Comparison of ENCODE assay signal across 8 mouse cellular contexts in genomic region chr17:4996814-4997549, GRCm38 (mm10). TPM values are rescaled to one million over a fixed set of nuclear protein-coding genes. Genes with fewer than 3 reads are reported as not detected.
DNase-seq lines count a peak whose midpoint lies in the region; ATAC-seq lines count a peak whose summit lies in the region.

No protein-coding gene starts in this region.

- WGBS in embryonic facial prominence, embryonic 13.5 days, result under 1% methylated on average over 20 of the region's 20 CpGs
- WGBS in hindbrain, embryonic 15.5 days, result 0% methylated on average over 20 of the region's 20 CpGs
- WGBS in liver, embryonic 13.5 days (ENCODE audit: insufficient replicate concordance), result under 1% methylated on average over 20 of the region's 20 CpGs
- WGBS in neural tube, embryonic 12.5 days, result under 1% methylated on average over 20 of the region's 20 CpGs

- H3K4me1 ChIP-seq in embryonic facial prominence, embryonic 13.5 days, result peaks cover 24% of the 10 kb centered on the region
- H3K4me1 ChIP-seq in hindbrain, embryonic 15.5 days (replicated peaks), result peaks cover 45% of the 10 kb centered on the region
- H3K4me1 ChIP-seq in liver, embryonic 13.5 days (replicated peaks), result peaks cover 47% of the 10 kb centered on the region
- H3K4me1 ChIP-seq in neural tube, embryonic 12.5 days, result peaks cover 27% of the 10 kb centered on the region

- H3K4me3 ChIP-seq in embryonic facial prominence, embryonic 13.5 days, result peak overlapping the region; percentile 94
- peak overlapping the region; percentile 95 for H3K4me3 ChIP-seq in hindbrain, embryonic 15.5 days
- H3K4me3 ChIP-seq in liver, embryonic 13.5 days (replicated peaks), result peak overlapping the region; percentile 95
- peak overlapping the region; percentile 90 for H3K4me3 ChIP-seq in neural tube, embryonic 12.5 days

- DNase-seq in layer of hippocampus, adult 11-12 months (ENCODE audit: low spot score), result peak; percentile 55
- DNase-seq in layer of hippocampus, postnatal 25 days (ENCODE audit: extremely low spot score in 1 of 2, low spot score in 1 of 2), result no peak
- peak; percentile 69 for DNase-seq in MN1 (ENCODE audit: low spot score)
- DNase-seq in liver, embryonic 13.5 days, result peak; percentile 27
- DNase-seq in gastrocnemius, postnatal 10 days, result no peak

- H3K27ac ChIP-seq in embryonic facial prominence, embryonic 13.5 days, result peak overlapping the region; percentile 100
- H3K27ac ChIP-seq in hindbrain, embryonic 15.5 days (replicated peaks), result peak overlapping the region; percentile 100
- H3K27ac ChIP-seq in liver, embryonic 13.5 days, result peak overlapping the region; percentile 96
- peak overlapping the region; percentile 100 for H3K27ac ChIP-seq in neural tube, embryonic 12.5 days

- peak overlapping the region; percentile 100 for H3K9ac ChIP-seq in embryonic facial prominence, embryonic 13.5 days
- H3K9ac ChIP-seq in hindbrain, embryonic 15.5 days, result peak overlapping the region; percentile 91
- H3K9ac ChIP-seq in liver, embryonic 13.5 days, result peak overlapping the region; percentile 98
- H3K9ac ChIP-seq in neural tube, embryonic 12.5 days, result peak overlapping the region; percentile 100

- H3K9me3 ChIP-seq in embryonic facial prominence, embryonic 13.5 days, result no peaks in the 10 kb centered on the region
- H3K9me3 ChIP-seq in hindbrain, embryonic 15.5 days, result no peaks in the 10 kb centered on the region
- no peaks in the 10 kb centered on the region for H3K9me3 ChIP-seq in liver, embryonic 13.5 days (replicated peaks)
- no peaks in the 10 kb centered on the region for H3K9me3 ChIP-seq in neural tube, embryonic 12.5 days

- no peaks in the 10 kb centered on the region for H3K36me3 ChIP-seq in embryonic facial prominence, embryonic 13.5 days
- H3K36me3 ChIP-seq in hindbrain, embryonic 15.5 days, result no peaks in the 10 kb centered on the region
- no peaks in the 10 kb centered on the region for H3K36me3 ChIP-seq in liver, embryonic 13.5 days
- no peaks in the 10 kb centered on the region for H3K36me3 ChIP-seq in neural tube, embryonic 12.5 days

- peak overlapping the region; percentile 75 for H3K4me2 ChIP-seq in embryonic facial prominence, embryonic 13.5 days
- H3K4me2 ChIP-seq in hindbrain, embryonic 15.5 days, result peak overlapping the region; percentile 65
- peak overlapping the region; percentile 86 for H3K4me2 ChIP-seq in liver, embryonic 13.5 days
- H3K4me2 ChIP-seq in neural tube, embryonic 12.5 days (replicated peaks), result peak overlapping the region; percentile 79

- no peak for ATAC-seq in embryonic facial prominence, embryonic 13.5 days (ENCODE audit: insufficient number of reproducible peaks, insufficient read depth, low FRiP score, low TSS enrichment, low read depth)
- no peak for ATAC-seq in hindbrain, embryonic 15.5 days (ENCODE audit: low FRiP score, low read depth)
- no peak for ATAC-seq in liver, embryonic 13.5 days (ENCODE audit: low read depth)
- ATAC-seq in neural tube, embryonic 12.5 days (ENCODE audit: low FRiP score, low read depth), result no peak

- no peaks in the 10 kb centered on the region for H3K27me3 ChIP-seq in embryonic facial prominence, embryonic 13.5 days
- no peaks in the 10 kb centered on the region for H3K27me3 ChIP-seq in hindbrain, embryonic 15.5 days
- no peaks in the 10 kb centered on the region for H3K27me3 ChIP-seq in liver, embryonic 13.5 days
- H3K27me3 ChIP-seq in neural tube, embryonic 12.5 days (replicated peaks), result no peaks in the 10 kb centered on the region

RNA-seq across cellular contexts. Expression of gene Arid1b, which starts 2.9 kb away (rescaled TPM):
- 100 to 1,000 TPM in 1 of 2 experiments, 10 to 100 TPM in 1; 86.8 to 102 TPM for total RNA-seq in layer of hippocampus, postnatal 25 days (2021)
- 13.0 and 14.1 TPM in 2 replicates for polyA plus RNA-seq in embryonic facial prominence, embryonic 13.5 days (2015; fragmentation: Nextera tagmentation; extraction: Ambion mirVana)
- polyA plus RNA-seq in hindbrain, embryonic 15.5 days (2015; fragmentation: Nextera tagmentation; extraction: Ambion mirVana), result 12.5 and 14.3 TPM in 2 replicates
- polyA plus RNA-seq in liver, embryonic 13.5 days (2015; fragmentation: Nextera tagmentation; extraction: Ambion mirVana), result 2.0 and 2.5 TPM in 2 replicates
- polyA plus RNA-seq in neural tube, embryonic 12.5 days (2016; fragmentation: Nextera tagmentation; extraction: Ambion mirVana), result 18.6 and 18.7 TPM in 2 replicates
- total RNA-seq in gastrocnemius, postnatal 10 days (2021), result 10 to 100 TPM; 39.6 to 44.4 TPM

Comparison
In these comparisons a context has a peak if more than half of its experiments do, and no peak if none do; other contexts are left out.
1. DNase-seq: peak in layer of hippocampus, adult 11-12 months (single experiment), MN1 (single experiment) and liver, embryonic 13.5 days (single experiment); none in layer of hippocampus, postnatal 25 days (0 of 2) and gastrocnemius, postnatal 10 days (single experiment).
2. Peak in every context shown above with its lines, with median percentiles within 50 percentile points of each other: H3K27ac ChIP-seq, H3K4me2 ChIP-seq, H3K4me3 ChIP-seq and H3K9ac ChIP-seq.